Mouse (Mus musculus) embryonic facial prominence, embryonic 11.5 days (tissue): ENCODE measurements around the gene Rrnad1. TPM values are rescaled to one million over a fixed set of nuclear protein-coding genes. Genes with fewer than 3 reads are reported as not detected.

Experiments
- ATAC-seq: fragments of 200-750 bp; cut with Nextera tagmentation; replicated peaks from 2 replicates; pipeline ENCODE4 v1.8.0; 2017; ENCODE audit warnings: low read depth; ENCODE audit not compliant: insufficient number of reproducible peaks, low FRiP score, low TSS enrichment
- DNase-seq: peaks from one replicate; pipeline ENCODE4 v3.0.0-alpha.2; 2015; ENCODE audit warnings: low spot score
- H3K27ac ChIP-seq: fragments of 300-500 bp; sonication (generic); replicated peaks from 2 replicates; pipeline ENCODE4 v1.5.1; 2014; ENCODE audit warnings: mild to moderate bottlenecking, low read depth, low read length, control low read depth
- H3K27me3 ChIP-seq: fragments of 300-500 bp; sonication (generic); 2 replicates; pipeline ENCODE4 v1.6.1; 2014; ENCODE audit warnings: mild to moderate bottlenecking, low read length, moderate library complexity, mixed read lengths; ENCODE audit not compliant: control insufficient read depth, insufficient read depth
- H3K36me3 ChIP-seq: fragments of 300-500 bp; sonication (generic); replicated peaks from 2 replicates; pipeline ENCODE4 v1.6.1; 2014; ENCODE audit warnings: low read depth, mild to moderate bottlenecking, low read length, moderate library complexity, mixed read lengths; ENCODE audit not compliant: control insufficient read depth, insufficient read depth
- H3K4me1 ChIP-seq: fragments of 300-500 bp; sonication (generic); 2 replicates; pipeline ENCODE4 v1.6.1; 2014; ENCODE audit warnings: low read length, mixed read lengths; ENCODE audit not compliant: control insufficient read depth, insufficient read depth
- H3K4me2 ChIP-seq: fragments of 300-500 bp; sonication (generic); 2 replicates; pipeline ENCODE4 v1.6.1; 2014; ENCODE audit warnings: low read depth, mild to moderate bottlenecking, control low read depth, low read length, moderate library complexity
- H3K4me3 ChIP-seq: fragments of 300-500 bp; sonication (generic); 2 replicates; pipeline ENCODE4 v1.5.1; 2014; ENCODE audit warnings: low read depth, low read length, control low read depth
- H3K9ac ChIP-seq: fragments of 300-500 bp; sonication (generic); replicated peaks from 2 replicates; pipeline ENCODE4 v1.6.1; 2014; ENCODE audit warnings: mild to moderate bottlenecking, control low read depth, low read length
- H3K9me3 ChIP-seq: fragments of 300-500 bp; sonication (generic); replicated peaks from 2 replicates; pipeline ENCODE4 v1.6.1; 2016; ENCODE audit warnings: mild to moderate bottlenecking, low read length, inconsistent platforms, mixed read lengths; ENCODE audit not compliant: control insufficient read depth
- WGBS: fragments of 180-500 bp; shearing (Covaris S2); extraction: QIAGEN DNeasy Blood & Tissue Kit; methylation state at CpG from one replicate; pipeline ENCODE4 v1.1.7; 2014; 5-methylcytosine and 5-hydroxymethylcytosine counted together
- polyA plus RNA-seq: library from polyadenylated mRNA; unstranded; fragments of >200 nt; fragmentation: Nextera tagmentation; extraction: Ambion mirVana; gene quantifications from 2 replicates; pipeline ENCODE4 v1.2.1, GENCODE M21; 2014

The Rrnad1 gene
- polyA plus RNA-seq, 1 experiment from 2014 or later, result 13.5 TPM

- Histone ChIP-seq H3K27ac (no peak overlapping the region), H3K27me3 (no peaks in the 10 kb centered on the region), H3K9me3 (no peaks in the 10 kb centered on the region), H3K9ac (no peak overlapping the region), H3K36me3 (no peaks in the 10 kb centered on the region), H3K4me1 (peaks cover 3% of the 10 kb centered on the region; the same call in 1 of the 2 replicates), H3K4me3 (no peak overlapping the region), H3K4me2 (no peak overlapping the region)
- DNase-seq (no peak), ATAC-seq (no peak)
- 17% methylated on average over 4 of the region's 4 CpGs for WGBS
Observed at GRCm38 (mm10) chr3:87958476-87958875, 28.0 kb upstream of the Rrnad1 start.

- H3K9ac ChIP-seq, result no peak overlapping the region
- H3K9me3 ChIP-seq, result no peaks in the 10 kb centered on the region
- no peak overlapping the region for H3K4me2 ChIP-seq
- no peaks in the 10 kb centered on the region for H3K27me3 ChIP-seq
- no peaks in the 10 kb centered on the region for H3K36me3 ChIP-seq
- ATAC-seq, result no peak
- DNase-seq, result no peak
- H3K4me3 ChIP-seq, result no peak overlapping the region
- 0% methylated on average over 1 of the region's 1 CpGs for WGBS
- H3K4me1 ChIP-seq, result peaks cover 3% of the 10 kb centered on the region; the same call in 1 of the 2 replicates
- H3K27ac ChIP-seq, result no peak overlapping the region
Observed at GRCm38 (mm10) chr3:87958056-87958455, 27.5 kb upstream of the Rrnad1 start.

GRCm38 (mm10) chr3:87952440-87952839 is 21.9 kb upstream of the Rrnad1 start:
- Histone ChIP-seq H3K9me3 (no peaks in the 10 kb centered on the region), H3K27me3 (no peaks in the 10 kb centered on the region), H3K36me3 (no peaks in the 10 kb centered on the region), H3K4me2 (peak overlapping the region; percentile 56), H3K27ac (peak overlapping the region; percentile 56; the same call in 1 of the 2 replicates), H3K9ac (peak overlapping the region; percentile 50), H3K4me3 (peak overlapping the region; percentile 29), H3K4me1 (peaks cover 17% of the 10 kb centered on the region)
- 6% methylated on average over 5 of the region's 5 CpGs for WGBS
- no peak; the same call in 1 of the 2 replicates for ATAC-seq
- DNase-seq, result peak; percentile 62

- Histone ChIP-seq H3K4me2 (peak overlapping the region; percentile 56), H3K4me3 (peak overlapping the region; percentile 29), H3K36me3 (no peaks in the 10 kb centered on the region), H3K27me3 (no peaks in the 10 kb centered on the region), H3K9me3 (no peaks in the 10 kb centered on the region), H3K9ac (peak overlapping the region; percentile 50), H3K4me1 (peaks cover 20% of the 10 kb centered on the region), H3K27ac (peak overlapping the region; percentile 56)
- 24% methylated on average over 12 of the region's 12 CpGs for WGBS
- ATAC-seq, result no peak; the same call in 1 of the 2 replicates
- DNase-seq, result no peak
Observed at GRCm38 (mm10) chr3:87951946-87952345, 21.4 kb upstream of the Rrnad1 start.

- H3K9me3 ChIP-seq, result no peaks in the 10 kb centered on the region
- peak overlapping the region; percentile 96 for H3K27ac ChIP-seq
- peak; percentile 71 for DNase-seq
- H3K9ac ChIP-seq, result peak overlapping the region; percentile 73
- H3K4me1 ChIP-seq, result peaks cover 39% of the 10 kb centered on the region
- peak overlapping the region; percentile 67 for H3K4me3 ChIP-seq
- under 1% methylated on average over 13 of the region's 13 CpGs for WGBS
- ATAC-seq, result no peak
- H3K4me2 ChIP-seq, result peak overlapping the region; percentile 87
- H3K36me3 ChIP-seq, result no peaks in the 10 kb centered on the region
- no peaks in the 10 kb centered on the region for H3K27me3 ChIP-seq
Observed at GRCm38 (mm10) chr3:87949955-87950515, 19.5 kb upstream of the Rrnad1 start.

- DNase-seq (peak; percentile 76), ATAC-seq (no peak)
- no peaks in the 10 kb centered on the region for H3K27me3 ChIP-seq
- H3K4me3 ChIP-seq, result peak overlapping the region; percentile 67
- peaks cover 45% of the 10 kb centered on the region for H3K4me1 ChIP-seq
- H3K4me2 ChIP-seq, result peak overlapping the region; percentile 87
- H3K27ac ChIP-seq, result peak overlapping the region; percentile 96
- no peaks in the 10 kb centered on the region for H3K9me3 ChIP-seq
- H3K9ac ChIP-seq, result peak overlapping the region; percentile 73
- no peaks in the 10 kb centered on the region for H3K36me3 ChIP-seq
- WGBS, result 2% methylated on average over 16 of the region's 16 CpGs
Observed at GRCm38 (mm10) chr3:87949266-87949954, 18.9 kb upstream of the Rrnad1 start.

GRCm38 (mm10) chr3:87948378-87949265 is 18.1 kb upstream of the Rrnad1 start, which contains the start of gene Crabp2:
Gene Crabp2, plus strand, starts transcription at chr3:87948666.
- Histone ChIP-seq H3K9me3 (no peaks in the 10 kb centered on the region), H3K9ac (peak within 1 kb of the TSS; percentile 73), H3K27ac (peak within 1 kb of the TSS; percentile 96), H3K4me2 (peak within 1 kb of the TSS; percentile 87), H3K36me3 (no peaks in the 10 kb centered on the region), H3K27me3 (no peaks in the 10 kb centered on the region), H3K4me1 (peaks cover 45% of the 10 kb centered on the region), H3K4me3 (peak within 1 kb of the TSS; percentile 67)
- under 1% methylated on average over 35 of the region's 35 CpGs for WGBS
- ATAC-seq (no peak; the same call in 1 of the 2 replicates), DNase-seq (peak; percentile 84)
